Comparison of ENCODE assay signal across 10 mouse cellular contexts in genomic region chr11:63463797-63464331, GRCm38 (mm10).
A peak's percentile ranks its signal among the peaks of the same experiment; 100 is the strongest.
DNase-seq lines count a peak whose midpoint lies in the region; ATAC-seq and TF ChIP-seq lines count a peak whose summit lies in the region.
"Had no signal": no experiment of that assay in that cellular context is flagged by ENCODE, and none has a peak within 500 bp of the region (broad histone marks: within the 10 kb centered on the region; RNA-seq: fewer than 3 reads in every experiment).

No protein-coding gene starts in this region.

- H3K9ac ChIP-seq in forebrain, postnatal 0 days, result no peak overlapping the region
- no peak overlapping the region for H3K9ac ChIP-seq in liver, postnatal 0 days (replicated peaks)
- H3K9ac ChIP-seq: liver, embryonic 12.5 days; midbrain, embryonic 12.5 days had no signal

- no peak overlapping the region for H3K27ac ChIP-seq in forebrain, postnatal 0 days (ENCODE audit: low read depth, low read length)
- H3K27ac ChIP-seq in liver, postnatal 0 days (ENCODE audit: low read depth), result no peak overlapping the region
- H3K27ac ChIP-seq: liver, embryonic 12.5 days; midbrain, embryonic 12.5 days had no signal

- no peak for ATAC-seq in megakaryocyte, adult 5-6 weeks (ENCODE audit: poor library complexity, severe bottlenecking)
- ATAC-seq in forebrain, postnatal 0 days, result peak; percentile 88
- ATAC-seq in liver, postnatal 0 days, result no peak
- ATAC-seq: liver, embryonic 12.5 days had no signal

- peaks cover 28% of the 10 kb centered on the region for H3K9me3 ChIP-seq in megakaryocyte, embryonic 14.5 days
- no peaks in the 10 kb centered on the region for H3K9me3 ChIP-seq in forebrain, postnatal 0 days (ENCODE audit: low read length)
- H3K9me3 ChIP-seq in liver, postnatal 0 days (ENCODE audit: low read length), result no peaks in the 10 kb centered on the region
- H3K9me3 ChIP-seq: liver, embryonic 12.5 days; midbrain, embryonic 12.5 days had no signal

- peak overlapping the region; percentile 33 for H3K4me3 ChIP-seq in megakaryocyte, embryonic 14.5 days (replicated peaks)
- no peak overlapping the region for H3K4me3 ChIP-seq in forebrain, postnatal 0 days (ENCODE audit: low read depth, low read length)
- no peak overlapping the region for H3K4me3 ChIP-seq in liver, postnatal 0 days (ENCODE audit: low read depth, low read length)
- H3K4me3 ChIP-seq: liver, embryonic 12.5 days; midbrain, embryonic 12.5 days had no signal

- H3K4me1 ChIP-seq in megakaryocyte, embryonic 14.5 days, result no peaks in the 10 kb centered on the region
- H3K4me1 ChIP-seq in forebrain, postnatal 0 days (ENCODE audit: insufficient read depth), result no peaks in the 10 kb centered on the region
- no peaks in the 10 kb centered on the region for H3K4me1 ChIP-seq in liver, postnatal 0 days (ENCODE audit: insufficient read depth)
- H3K4me1 ChIP-seq: liver, embryonic 12.5 days had no signal

- no peak for TF ChIP-seq CTCF in forebrain, postnatal 0 days (IDR thresholded peaks at IDR 0.05; ENCODE audit: low read depth)
- TF ChIP-seq CTCF in liver, postnatal 0 days (IDR thresholded peaks at IDR 0.05; ENCODE audit: low read depth), result no peak

- no peak for TF ChIP-seq EP300 in liver, postnatal 0 days (IDR thresholded peaks at IDR 0.05; ENCODE audit: low read depth)

- no peaks in the 10 kb centered on the region for H3K36me3 ChIP-seq in megakaryocyte, embryonic 14.5 days (replicated peaks; ENCODE audit: low read length)
- no peaks in the 10 kb centered on the region for H3K36me3 ChIP-seq in forebrain, postnatal 0 days (ENCODE audit: insufficient read depth)
- H3K36me3 ChIP-seq in liver, postnatal 0 days (replicated peaks; ENCODE audit: insufficient read depth, low read length), result no peaks in the 10 kb centered on the region
- H3K36me3 ChIP-seq: liver, embryonic 12.5 days; midbrain, embryonic 12.5 days had no signal

- H3K27me3 ChIP-seq in megakaryocyte, embryonic 14.5 days (replicated peaks), result peaks cover 2% of the 10 kb centered on the region
- no peaks in the 10 kb centered on the region; the same call in 1 of the 2 replicates for H3K27me3 ChIP-seq in forebrain, postnatal 0 days (ENCODE audit: insufficient read depth, low read length)
- no peaks in the 10 kb centered on the region for H3K27me3 ChIP-seq in liver, postnatal 0 days (ENCODE audit: insufficient read depth, low read length)
- H3K27me3 ChIP-seq: liver, embryonic 12.5 days had no signal

- peak; percentile 51 for DNase-seq in forebrain, postnatal 0 days
- peak; percentile 33 for DNase-seq in kidney, postnatal 14 days
- DNase-seq in retina, embryonic 14.5 days (ENCODE audit: low spot score), result peak; percentile 38
- DNase-seq in cerebellum, adult 18-20 months, result no peak
- no peak for DNase-seq in liver, postnatal 0 days
- DNase-seq: gastrocnemius, postnatal 10 days had no signal

- H3K4me2 ChIP-seq in forebrain, postnatal 0 days (ENCODE audit: low read depth), result peak overlapping the region; percentile 37
- H3K4me2 ChIP-seq in liver, postnatal 0 days (ENCODE audit: low read depth, low read length), result no peak overlapping the region
- H3K4me2 ChIP-seq: liver, embryonic 12.5 days; midbrain, embryonic 12.5 days had no signal

- WGBS in forebrain, postnatal 0 days, result 17% methylated on average over 18 of the region's 18 CpGs
- WGBS in liver, postnatal 0 days (ENCODE audit: insufficient replicate concordance), result 73% methylated on average over 18 of the region's 18 CpGs

Comparison
In these comparisons a context has a peak if more than half of its experiments do, and no peak if none do; other contexts are left out.
1. DNase-seq: peak in forebrain, postnatal 0 days (single experiment), kidney, postnatal 14 days (single experiment) and retina, embryonic 14.5 days (single experiment); none in cerebellum, adult 18-20 months (0 of 2) and liver, postnatal 0 days (single experiment).